Mouse (Mus musculus): Measurements from ENCODE around the gene Fam118b.

The Fam118b gene

DNA sequence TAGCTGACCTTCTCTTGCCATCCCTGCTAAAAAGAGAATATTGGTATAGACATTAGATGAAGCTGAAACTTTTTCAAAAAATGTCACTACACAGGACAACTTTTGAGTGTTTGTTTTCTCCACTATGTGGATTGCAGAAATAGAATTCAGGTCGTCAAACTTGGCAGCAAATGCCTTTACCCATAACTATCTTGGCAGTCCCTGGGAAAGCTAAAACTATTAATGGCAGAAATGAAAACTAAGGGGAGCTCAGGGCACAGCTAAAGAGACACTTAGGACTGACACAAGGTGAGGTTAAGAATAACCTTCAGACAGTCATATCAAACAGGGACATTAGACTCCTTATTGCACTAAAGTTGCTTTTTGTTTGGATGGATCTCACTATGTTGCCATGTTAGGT, 49.6 kb downstream of the Fam118b start:
- Histone ChIP-seq H3K9me3 (ENCODE audit: low read length) (no peaks in the 10 kb centered on the region), H3K27me3 (ENCODE audit: insufficient read depth, low read length) (no peaks in the 10 kb centered on the region), H3K36me3 (ENCODE audit: insufficient read depth, low read length) (peaks cover 82% of the 10 kb centered on the region), H3K4me1 (replicated peaks; ENCODE audit: low read depth, low read length) (peaks cover 5% of the 10 kb centered on the region; the same call in 1 of the 2 replicates), H3K4me3 (replicated peaks; ENCODE audit: low read length) (no peak overlapping the region)
- TF ChIP-seq NANOG (IDR thresholded peaks at IDR 0.05; ENCODE audit: borderline replicate concordance, low read length) = no peak
- no peak for TF ChIP-seq CTCF (conservative IDR thresholded peaks at IDR 0.05; ENCODE audit: low read length)
- no peak for TF ChIP-seq POU5F1 (IDR thresholded peaks at IDR 0.05; ENCODE audit: borderline replicate concordance, low read length)

DNA sequence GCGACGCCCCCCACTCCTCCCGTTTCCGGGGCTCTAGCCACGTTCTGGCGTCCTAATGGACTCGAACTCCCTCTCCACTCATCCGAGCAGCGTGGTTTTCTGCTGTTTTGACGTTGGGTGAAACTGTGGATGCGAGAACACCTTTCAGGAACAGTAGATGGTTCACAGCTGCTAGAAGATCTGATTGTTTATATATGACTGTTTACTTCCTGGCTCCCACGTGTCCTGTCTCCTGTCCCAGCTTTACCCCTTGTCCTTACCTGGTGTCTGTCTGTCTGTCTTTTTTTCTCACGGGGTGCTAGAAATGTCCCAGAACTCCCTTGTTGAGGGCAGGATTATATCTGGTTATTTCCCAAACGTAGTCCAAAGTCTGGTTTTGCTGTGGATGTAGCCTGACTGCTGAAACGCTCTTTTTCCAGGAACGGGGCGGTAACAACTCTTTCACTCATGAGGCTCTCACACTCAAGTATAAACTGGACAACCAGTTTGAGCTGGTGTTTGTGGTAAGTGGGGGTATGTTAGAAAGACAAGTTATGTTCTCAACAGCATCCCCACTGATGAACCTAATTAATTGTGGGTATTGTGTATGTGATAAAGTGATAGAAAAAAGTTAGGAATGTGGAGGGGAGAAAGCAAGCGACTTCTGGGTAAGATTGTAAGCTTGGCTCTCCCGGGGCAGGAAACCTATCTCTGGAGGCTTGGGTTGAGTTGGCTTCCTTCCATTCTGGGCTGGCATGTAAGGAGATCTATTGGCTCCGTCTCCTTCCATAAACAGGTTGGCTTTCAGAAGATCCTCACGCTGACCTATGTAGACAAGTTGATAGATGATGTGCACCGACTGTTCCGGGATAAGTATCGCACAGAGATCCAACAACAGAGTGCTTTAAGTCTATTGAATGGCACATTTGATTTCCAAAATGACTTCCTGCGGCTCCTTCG, 55.8 kb downstream of the Fam118b start:
- H3K27me3 ChIP-seq (ENCODE audit: insufficient read depth, low read length) = no peaks in the 10 kb centered on the region
- peaks cover 25% of the 10 kb centered on the region for H3K4me1 ChIP-seq (replicated peaks; ENCODE audit: low read depth, low read length)
- peaks cover 80% of the 10 kb centered on the region for H3K36me3 ChIP-seq (ENCODE audit: insufficient read depth, low read length)
- peak overlapping the region; percentile 99 for H3K4me3 ChIP-seq (replicated peaks; ENCODE audit: low read length)
- no peaks in the 10 kb centered on the region for H3K9me3 ChIP-seq (ENCODE audit: low read length)
- TF ChIP-seq POU5F1 (IDR thresholded peaks at IDR 0.05; ENCODE audit: borderline replicate concordance, low read length) = no peak
- TF ChIP-seq NANOG (IDR thresholded peaks at IDR 0.05; ENCODE audit: borderline replicate concordance, low read length) = no peak
- TF ChIP-seq CTCF (conservative IDR thresholded peaks at IDR 0.05; ENCODE audit: low read length) = no peak

DNA sequence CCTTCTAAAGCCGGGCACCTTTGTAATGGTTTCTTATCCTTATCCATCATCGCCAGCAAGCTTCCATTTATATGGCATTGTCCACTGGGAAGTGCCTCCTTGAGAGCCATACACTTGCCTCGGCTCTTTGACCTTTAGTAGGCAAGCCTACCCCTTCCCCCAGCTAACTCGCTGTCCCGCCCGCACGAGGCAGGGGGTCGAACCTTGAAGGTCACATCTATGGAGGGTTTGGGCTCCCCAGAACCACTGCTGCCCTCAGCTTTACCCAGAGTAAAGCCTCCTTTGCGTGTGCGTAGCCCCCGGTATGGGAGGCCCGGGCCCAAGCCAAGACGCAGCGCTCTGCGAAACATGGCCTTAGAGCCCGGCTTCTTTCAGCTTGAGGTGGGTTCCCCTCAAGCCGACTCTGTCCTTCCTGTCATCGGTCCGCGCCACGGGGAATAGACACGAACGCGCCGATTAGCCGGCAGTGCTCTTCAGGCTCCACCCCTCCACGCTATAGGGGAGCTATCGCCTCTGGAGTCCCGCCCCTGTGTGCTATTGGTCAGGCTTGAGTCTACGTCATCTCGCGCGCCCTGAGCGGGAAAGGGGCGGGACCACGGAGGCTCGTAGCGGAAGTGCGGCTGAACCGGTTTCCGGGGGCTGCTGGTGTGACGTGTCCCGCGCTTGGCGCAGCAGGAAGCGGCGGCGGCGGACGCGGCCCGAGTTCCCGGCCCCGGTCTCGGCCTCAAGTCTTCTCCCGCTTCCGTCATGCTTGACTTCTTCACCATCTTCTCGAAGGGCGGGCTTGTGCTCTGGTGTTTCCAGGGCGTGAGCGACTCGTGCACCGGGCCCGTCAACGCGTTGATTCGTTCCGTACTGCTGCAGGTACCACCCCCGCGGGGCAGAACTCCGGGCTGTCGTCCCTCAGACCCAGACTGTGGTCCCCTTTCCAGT, 56.8 kb downstream of the Fam118b start, which contains the start of gene Foxred1:
Foxred1 (minus strand) TSS at position 514 of the 933 bp plus-strand sequence.
- Histone ChIP-seq H3K4me1 (replicated peaks; ENCODE audit: low read depth, low read length) (peaks cover 25% of the 10 kb centered on the region), H3K9me3 (ENCODE audit: low read length) (no peaks in the 10 kb centered on the region), H3K36me3 (ENCODE audit: insufficient read depth, low read length) (peaks cover 81% of the 10 kb centered on the region), H3K27me3 (ENCODE audit: insufficient read depth, low read length) (no peaks in the 10 kb centered on the region), H3K4me3 (replicated peaks; ENCODE audit: low read length) (peak within 1 kb of the TSS; percentile 99)
- no peak for TF ChIP-seq POU5F1 (IDR thresholded peaks at IDR 0.05; ENCODE audit: borderline replicate concordance, low read length)
- TF ChIP-seq NANOG (IDR thresholded peaks at IDR 0.05; ENCODE audit: borderline replicate concordance, low read length) = no peak
- no peak for TF ChIP-seq CTCF (conservative IDR thresholded peaks at IDR 0.05; ENCODE audit: low read length)

DNA sequence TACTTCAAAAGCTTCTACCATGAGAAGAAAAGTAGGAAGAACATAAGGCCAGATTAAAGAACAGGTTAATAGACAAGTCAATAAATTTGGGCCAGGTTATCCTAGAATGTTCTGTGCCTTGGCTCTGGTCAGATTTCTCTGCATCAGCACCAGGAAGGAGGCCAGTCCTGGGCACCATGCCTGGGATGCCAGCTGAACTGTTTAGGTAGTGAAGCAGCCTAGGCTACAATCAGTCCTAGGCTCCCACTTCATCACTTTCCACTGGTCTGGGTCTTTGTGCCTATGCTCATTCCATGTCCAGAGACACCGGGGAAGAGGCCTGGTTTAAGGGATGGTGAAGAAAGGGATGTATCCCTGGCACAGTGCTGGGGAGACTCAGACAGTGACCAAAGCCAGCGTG, 63.2 kb downstream of the Fam118b start:
- TF ChIP-seq NANOG (IDR thresholded peaks at IDR 0.05; ENCODE audit: borderline replicate concordance, low read length) (no peak), CTCF (conservative IDR thresholded peaks at IDR 0.05; ENCODE audit: low read length) (no peak), POU5F1 (IDR thresholded peaks at IDR 0.05; ENCODE audit: borderline replicate concordance, low read length) (no peak)

DNA sequence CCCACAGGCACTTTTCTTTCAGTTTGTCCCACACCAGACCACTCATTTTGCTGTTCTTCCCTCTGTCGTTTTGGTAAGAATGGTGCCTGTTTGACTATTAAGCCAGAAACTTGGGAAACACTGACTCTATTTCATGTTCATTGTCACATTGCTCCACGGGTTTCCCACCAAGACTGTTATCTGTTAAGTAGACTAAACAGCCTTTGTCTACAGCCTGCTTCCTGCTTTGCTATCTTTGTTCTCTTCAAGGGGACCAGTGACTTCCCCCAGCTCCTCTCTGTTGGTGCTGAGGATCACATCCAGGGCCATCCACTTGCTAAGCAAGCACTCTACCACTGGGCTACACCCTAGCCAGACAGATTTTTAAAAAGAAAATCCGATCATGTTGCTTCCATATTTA, 64.1 kb downstream of the Fam118b start:
- Histone ChIP-seq H3K36me3 (ENCODE audit: insufficient read depth, low read length) (peaks cover 51% of the 10 kb centered on the region), H3K4me1 (replicated peaks; ENCODE audit: low read depth, low read length) (peaks cover 15% of the 10 kb centered on the region), H3K9me3 (ENCODE audit: low read length) (no peaks in the 10 kb centered on the region), H3K4me3 (replicated peaks; ENCODE audit: low read length) (no peak overlapping the region), H3K27me3 (ENCODE audit: insufficient read depth, low read length) (peaks cover 23% of the 10 kb centered on the region)
- TF ChIP-seq CTCF (conservative IDR thresholded peaks at IDR 0.05; ENCODE audit: low read length) (no peak), NANOG (IDR thresholded peaks at IDR 0.05; ENCODE audit: borderline replicate concordance, low read length) (no peak), POU5F1 (IDR thresholded peaks at IDR 0.05; ENCODE audit: borderline replicate concordance, low read length) (no peak)

More for the DNA sequence above, 63.2 kb downstream of the Fam118b start:
- no peaks in the 10 kb centered on the region for H3K9me3 ChIP-seq (ENCODE audit: low read length)
- peaks cover 16% of the 10 kb centered on the region for H3K27me3 ChIP-seq (ENCODE audit: insufficient read depth, low read length)
- H3K4me1 ChIP-seq (replicated peaks; ENCODE audit: low read depth, low read length) = peaks cover 12% of the 10 kb centered on the region
- peaks cover 60% of the 10 kb centered on the region for H3K36me3 ChIP-seq (ENCODE audit: insufficient read depth, low read length)
- no peak overlapping the region for H3K4me3 ChIP-seq (replicated peaks; ENCODE audit: low read length)

DNA sequence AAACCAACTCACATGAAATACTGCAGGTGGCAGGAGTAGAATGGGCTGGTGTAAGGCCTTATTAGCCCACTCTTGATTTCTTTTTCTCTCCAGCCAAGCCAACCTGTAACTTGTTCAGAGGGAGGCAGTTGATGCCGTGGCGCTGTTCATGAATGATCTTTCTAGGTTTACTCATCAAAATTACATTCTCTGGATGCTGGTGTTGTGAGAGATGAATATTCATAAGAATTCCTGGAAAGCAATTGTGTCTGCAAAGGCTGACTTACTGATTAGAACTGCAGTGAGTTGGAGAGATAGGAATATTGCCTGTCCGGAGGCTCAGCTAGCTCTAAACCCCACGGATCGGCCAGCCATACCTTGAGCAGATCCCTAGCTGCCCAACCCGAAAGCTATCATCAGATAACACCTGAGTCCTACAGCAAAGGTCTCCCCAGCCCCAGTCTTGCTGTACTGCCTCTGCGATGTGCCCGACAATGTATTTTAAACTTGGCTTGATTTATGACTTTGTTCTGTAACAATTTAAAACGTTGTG, 67.0 kb downstream of the Fam118b start:
- Histone ChIP-seq H3K9me3 (ENCODE audit: low read length) (no peaks in the 10 kb centered on the region), H3K4me1 (replicated peaks; ENCODE audit: low read depth, low read length) (peaks cover 15% of the 10 kb centered on the region), H3K27me3 (ENCODE audit: insufficient read depth, low read length) (peaks cover 24% of the 10 kb centered on the region), H3K4me3 (replicated peaks; ENCODE audit: low read length) (peak overlapping the region; percentile 86), H3K36me3 (ENCODE audit: insufficient read depth, low read length) (peaks cover 22% of the 10 kb centered on the region)
- TF ChIP-seq NANOG (IDR thresholded peaks at IDR 0.05; ENCODE audit: borderline replicate concordance, low read length) = no peak
- TF ChIP-seq POU5F1 (IDR thresholded peaks at IDR 0.05; ENCODE audit: borderline replicate concordance, low read length) = no peak
- no peak for TF ChIP-seq CTCF (conservative IDR thresholded peaks at IDR 0.05; ENCODE audit: low read length)

DNA sequence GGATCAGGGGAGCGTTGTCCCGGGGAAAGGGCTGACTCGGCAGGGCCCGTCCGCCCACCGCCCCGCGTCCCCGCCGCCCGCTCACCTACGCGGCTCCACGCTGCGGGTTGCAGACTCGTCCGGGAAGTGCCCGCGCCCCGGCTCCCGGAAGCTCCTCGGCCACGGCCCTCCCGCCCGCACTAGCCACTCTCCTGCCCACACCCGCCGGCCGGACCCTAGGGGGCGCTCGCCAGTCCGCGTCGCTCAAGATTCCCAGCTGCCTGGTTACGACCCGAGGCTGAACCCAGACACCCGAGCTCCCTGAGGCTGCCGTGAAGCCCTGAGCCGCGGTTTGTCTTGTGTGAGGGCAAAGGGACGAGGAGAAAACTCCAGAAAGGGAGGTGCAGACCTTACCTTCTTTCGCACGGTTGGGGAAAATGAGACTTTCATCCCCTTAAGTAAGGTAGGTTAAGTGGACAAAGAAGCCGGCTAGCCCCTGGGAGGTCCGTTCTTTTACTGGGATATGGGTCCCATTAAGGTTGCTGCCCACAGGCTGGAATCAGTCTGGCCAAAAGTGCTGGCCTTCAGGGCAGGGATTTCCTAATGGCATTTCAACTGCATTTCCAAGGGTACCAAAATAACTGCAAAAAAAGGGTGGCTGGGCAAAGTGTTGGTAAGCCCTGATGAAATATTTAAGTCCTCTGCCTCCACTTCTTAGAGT, 67.7 kb downstream of the Fam118b start, which contains the start of the genes Srpr and Tirap:
Srpr (plus strand) TSS at position 404 of the 700 bp plus-strand sequence.
Tirap (minus strand) TSS at position 520 of the 700 bp plus-strand sequence.
- Histone ChIP-seq H3K4me3 (replicated peaks; ENCODE audit: low read length) (peak within 1 kb of the TSS; percentile 86), H3K27me3 (ENCODE audit: insufficient read depth, low read length) (peaks cover 24% of the 10 kb centered on the region), H3K9me3 (ENCODE audit: low read length) (no peaks in the 10 kb centered on the region), H3K36me3 (ENCODE audit: insufficient read depth, low read length) (peaks cover 15% of the 10 kb centered on the region), H3K4me1 (replicated peaks; ENCODE audit: low read depth, low read length) (peaks cover 15% of the 10 kb centered on the region)
- TF ChIP-seq CTCF (conservative IDR thresholded peaks at IDR 0.05; ENCODE audit: low read length) (peak; percentile 12; the same call in 1 of the 2 replicates), POU5F1 (IDR thresholded peaks at IDR 0.05; ENCODE audit: borderline replicate concordance, low read length) (no peak), NANOG (IDR thresholded peaks at IDR 0.05; ENCODE audit: borderline replicate concordance, low read length) (no peak)
